Mouse (Mus musculus) gastrocnemius, postnatal 10 days (tissue): ENCODE results near the gene Psmd9. TPM values are rescaled to one million over a fixed set of nuclear protein-coding genes. Genes with fewer than 3 reads are reported as not detected.
A peak's percentile ranks its signal among the peaks of the same experiment; 100 is the strongest.

Experiments used
- DNase-seq: peaks from one replicate; pipeline ENCODE4 v3.0.0; 2021; ENCODE audit warnings: mixed read lengths
- long read RNA-seq, 2 experiments: library from polyadenylated mRNA; stranded (forward); transcript quantifications; one replicate each; pipeline ENCODE4 v2.0.0; 2021
- total RNA-seq, 2 experiments: library from RNA; stranded (reverse); gene quantifications; 2 replicates each; pipeline ENCODE4 v1.2.3; 2021

Gene Psmd9
- 10 to 100 TPM; 19.6 to 20.0 TPM for total RNA-seq
- long read RNA-seq, experiment 1, transcript Psmd9-201 (6 exons, 2,597 nt): major isoform, 22 of 26 reads
- long read RNA-seq, experiment 1, partial matches to known transcripts: 2 of 26 reads
- long read RNA-seq, experiment 1, other reads (novel, unspliced or antisense): 2 of 26 reads
- long read RNA-seq, experiment 2, transcript Psmd9-201 (6 exons, 2,597 nt): major isoform, 29 of 35 reads
- long read RNA-seq, experiment 2, partial matches to known transcripts: 0 of 35 reads
- long read RNA-seq, experiment 2, other reads (novel, unspliced or antisense): 6 of 35 reads

- DNase-seq: no peak
Observed at GRCm38 (mm10) chr5:123169284-123169683, at the start of gene Psmd9. Gene Psmd9 (plus strand): TSS chr5:123169413.

- DNase-seq: no peak
Observed at GRCm38 (mm10) chr5:123120624-123121215, 48.5 kb upstream of the Psmd9 start.

- DNase-seq: no peak
Observed at GRCm38 (mm10) chr5:123122181-123122580, 47.0 kb upstream of the Psmd9 start.

- no peak for DNase-seq
Observed at GRCm38 (mm10) chr5:123125105-123125504, 44.1 kb upstream of the Psmd9 start.

- DNase-seq: no peak
Observed at GRCm38 (mm10) chr5:123125638-123126406, 43.4 kb upstream of the Psmd9 start.

- no peak for DNase-seq
Observed at GRCm38 (mm10) chr5:123127031-123127430, 42.2 kb upstream of the Psmd9 start.

- no peak for DNase-seq
Observed at GRCm38 (mm10) chr5:123128426-123129169, 40.6 kb upstream of the Psmd9 start.

GRCm38 (mm10) chr5:123129170-123129757, 39.9 kb upstream of the Psmd9 start:
- no peak for DNase-seq

- DNase-seq: no peak
Observed at GRCm38 (mm10) chr5:123130030-123130813, 39.0 kb upstream of the Psmd9 start.

GRCm38 (mm10) chr5:123130814-123131148, 38.4 kb upstream of the Psmd9 start:
- no peak for DNase-seq

- peak; percentile 88 for DNase-seq
Observed at GRCm38 (mm10) chr5:123132308-123133071, 36.7 kb upstream of the Psmd9 start, which contains the start of gene Rhof. Gene Rhof (minus strand): TSS chr5:123132692.

GRCm38 (mm10) chr5:123133083-123133783, 36.0 kb upstream of the Psmd9 start:
- DNase-seq: peak; percentile 88

GRCm38 (mm10) chr5:123133784-123134143, 35.4 kb upstream of the Psmd9 start:
- peak; percentile 52 for DNase-seq

GRCm38 (mm10) chr5:123134186-123134874, 34.9 kb upstream of the Psmd9 start:
- DNase-seq: peak; percentile 83

GRCm38 (mm10) chr5:123134875-123135382, 34.3 kb upstream of the Psmd9 start:
- no peak for DNase-seq

GRCm38 (mm10) chr5:123135471-123136360, 33.5 kb upstream of the Psmd9 start:
- peak; percentile 90 for DNase-seq

GRCm38 (mm10) chr5:123136361-123137043, 32.7 kb upstream of the Psmd9 start:
- peak; percentile 88 for DNase-seq
